Mouse (Mus musculus) ovary, postnatal 36 days (tissue): ENCODE data around the gene Tamm41.

Source experiments
- DNase-seq: peaks from one replicate; pipeline ENCODE4 v3.0.0; 2022; ENCODE audit warnings: low spot score, mixed read lengths

Tamm41 gene

GRCm38 (mm10) chr6:114974331-114974730 is 63.3 kb downstream of the Tamm41 start:
- DNase-seq, result no peak

- no peak for DNase-seq
Observed at GRCm38 (mm10) chr6:114972988-114973387, 64.7 kb downstream of the Tamm41 start.

GRCm38 (mm10) chr6:114970895-114971294 is 66.8 kb downstream of the Tamm41 start:
- DNase-seq, result no peak

GRCm38 (mm10) chr6:114970386-114970785 is 67.3 kb downstream of the Tamm41 start:
- DNase-seq, result no peak

DNA sequence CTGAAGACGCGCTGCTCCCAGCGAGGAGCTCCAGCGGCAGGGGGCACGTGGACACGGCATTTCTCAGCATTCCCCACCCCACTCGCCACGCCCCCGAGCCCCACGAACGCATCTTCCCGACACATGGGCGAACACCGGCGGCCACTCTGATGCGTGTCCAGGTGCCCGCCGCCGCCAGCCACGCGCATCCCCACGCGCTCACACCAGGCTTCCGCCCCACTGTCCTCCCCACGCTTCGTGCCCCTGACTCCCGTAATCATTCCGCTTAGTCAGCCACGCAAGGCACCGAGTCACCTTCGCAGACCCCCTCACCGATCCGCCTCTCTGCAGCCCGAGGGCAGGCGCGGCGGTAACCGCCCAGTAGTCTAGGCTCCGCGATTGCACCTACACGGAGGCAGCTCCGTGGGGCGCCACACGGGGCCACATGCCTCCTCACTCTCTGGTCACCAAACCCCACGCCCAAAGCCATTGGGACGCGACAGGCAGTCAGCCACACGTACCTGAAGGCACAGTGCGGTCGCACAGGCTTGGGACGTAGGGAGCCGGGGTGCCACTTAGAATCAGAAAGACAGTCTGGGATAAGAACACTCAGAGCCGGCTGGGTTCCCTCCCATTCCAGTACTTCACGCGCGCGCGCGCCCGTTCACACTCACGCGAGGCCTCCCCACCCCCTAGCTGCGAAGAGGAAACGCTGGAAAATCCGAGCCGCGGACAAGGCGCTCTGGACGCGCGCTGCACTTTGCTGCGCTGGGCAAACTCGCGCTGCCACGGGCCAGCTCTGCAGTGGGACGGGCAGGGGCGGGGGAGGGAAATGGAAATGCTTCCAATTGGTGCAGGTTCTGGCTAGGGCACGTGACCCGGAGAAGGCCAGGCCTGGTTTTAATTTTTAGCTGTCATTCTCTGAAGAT is 68.2 kb downstream of the Tamm41 start, which contains the start of gene Vgll4:
Vgll4 (minus strand) TSS at position 782 of the 908 bp plus-strand sequence.
- peak; percentile 62 for DNase-seq

DNA sequence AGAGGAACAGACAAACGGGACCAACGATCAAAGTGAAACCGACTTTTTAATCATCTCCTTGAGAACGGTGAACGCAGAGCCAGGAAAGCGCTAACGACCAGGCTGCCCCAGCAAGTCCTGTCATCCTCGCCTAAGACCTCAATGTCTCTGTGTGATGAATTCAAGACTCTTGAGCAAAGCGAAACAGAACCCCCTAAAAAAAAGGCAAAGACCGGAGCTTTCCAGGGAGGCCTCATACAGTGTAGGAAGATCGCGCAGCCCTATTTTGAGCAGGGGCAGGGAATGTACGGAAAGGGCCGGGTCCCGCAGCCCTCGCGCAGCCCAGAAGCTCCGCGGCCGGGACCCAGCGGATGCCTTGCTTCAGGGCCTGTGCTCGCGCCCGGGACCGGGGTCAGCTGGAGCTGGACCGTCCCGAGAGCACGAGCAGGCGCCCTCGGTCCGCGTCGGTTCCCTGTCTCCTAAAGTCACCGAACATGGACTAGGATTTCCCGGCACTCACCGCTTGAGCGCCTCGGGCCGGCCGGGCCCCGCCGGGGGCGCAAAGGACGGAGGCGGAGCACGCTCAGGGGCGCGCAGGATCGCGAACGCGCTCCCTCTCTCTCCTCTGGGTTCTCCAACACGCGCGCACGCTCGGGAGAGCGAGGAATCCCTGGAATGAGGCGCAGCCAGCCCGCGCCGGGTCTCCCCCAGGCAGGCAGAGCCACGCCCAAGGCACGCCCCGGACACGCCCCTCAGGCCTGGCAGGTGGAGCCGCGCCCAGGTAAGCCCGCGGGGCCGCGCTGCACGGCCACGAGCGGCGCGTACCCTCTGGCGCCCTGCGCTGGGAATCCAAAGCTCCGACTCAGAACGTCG is 69.1 kb downstream of the Tamm41 start:
- DNase-seq, result peak; percentile 82

DNA sequence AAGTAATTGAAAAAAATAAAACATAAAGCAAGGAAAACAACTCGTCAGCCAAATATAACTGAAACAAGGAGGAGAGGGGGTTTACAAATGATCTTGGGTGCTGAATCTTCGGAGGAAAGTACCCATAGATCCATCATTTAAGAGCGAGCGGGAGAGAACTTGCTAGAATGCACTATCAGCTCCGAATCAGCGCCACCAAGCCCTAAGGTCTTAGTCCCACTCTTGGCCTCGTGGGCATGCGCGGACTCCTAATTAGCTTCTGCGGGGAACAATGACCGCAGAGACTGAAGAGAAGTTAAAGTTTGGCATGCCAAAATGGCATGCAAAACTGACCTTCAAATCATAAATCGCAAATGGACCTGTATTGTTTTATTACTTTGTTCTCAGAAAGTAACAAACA is 70.1 kb downstream of the Tamm41 start:
- no peak for DNase-seq

DNA sequence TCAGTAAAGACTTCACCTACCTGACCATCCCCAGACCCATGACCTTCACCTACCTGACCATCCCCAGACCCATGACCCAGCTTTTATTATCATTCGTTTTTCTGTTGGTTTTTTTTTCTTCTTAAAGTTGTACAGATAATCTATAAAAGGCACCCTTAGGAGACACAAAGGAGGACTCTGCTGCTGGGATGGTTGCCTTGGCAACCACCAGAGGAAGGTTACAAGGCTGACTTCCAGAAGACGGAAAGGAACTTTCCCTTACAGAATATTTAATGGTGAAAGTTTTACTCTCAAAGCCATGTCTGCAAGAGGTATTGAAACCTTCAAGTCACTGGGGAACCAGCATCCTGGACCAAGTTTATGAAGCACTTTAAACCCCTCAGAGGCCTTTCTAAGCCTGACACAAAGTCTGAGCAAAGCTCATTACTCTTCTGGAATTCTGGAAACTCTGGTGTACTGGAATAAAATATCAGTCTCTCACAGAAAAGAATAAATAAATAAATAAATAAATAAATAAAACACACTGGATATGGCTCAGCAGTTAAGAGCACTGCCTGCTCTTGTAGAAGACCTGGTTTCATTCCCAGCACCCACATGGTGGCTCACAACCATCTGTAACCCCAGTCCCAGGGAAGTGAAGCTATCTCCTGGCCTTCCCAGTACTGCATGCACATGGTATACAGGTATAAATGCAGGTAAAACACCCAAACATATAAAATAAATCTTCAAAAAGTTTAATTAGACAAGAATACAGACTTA is 71.1 kb downstream of the Tamm41 start:
- DNase-seq, result no peak

DNA sequence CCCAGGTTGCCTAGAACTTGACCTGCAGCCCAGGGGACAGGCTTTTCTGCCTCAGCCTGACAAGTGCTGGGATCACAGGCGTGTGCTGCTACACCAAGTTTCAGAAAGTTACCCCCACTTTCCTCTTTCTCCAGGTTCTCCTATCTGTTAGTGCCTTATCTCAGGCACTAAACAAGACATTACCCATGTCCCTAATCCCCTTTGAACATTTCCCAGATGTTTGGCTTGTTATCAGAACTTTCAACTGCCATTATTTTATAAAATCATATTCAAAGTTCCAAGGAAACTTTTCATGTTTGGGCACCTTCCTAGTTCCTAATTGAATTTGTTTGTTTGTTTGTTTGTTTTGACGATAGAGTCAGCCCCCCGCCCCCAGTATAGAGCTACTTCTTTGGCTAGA is 71.9 kb downstream of the Tamm41 start:
- no peak for DNase-seq

DNA sequence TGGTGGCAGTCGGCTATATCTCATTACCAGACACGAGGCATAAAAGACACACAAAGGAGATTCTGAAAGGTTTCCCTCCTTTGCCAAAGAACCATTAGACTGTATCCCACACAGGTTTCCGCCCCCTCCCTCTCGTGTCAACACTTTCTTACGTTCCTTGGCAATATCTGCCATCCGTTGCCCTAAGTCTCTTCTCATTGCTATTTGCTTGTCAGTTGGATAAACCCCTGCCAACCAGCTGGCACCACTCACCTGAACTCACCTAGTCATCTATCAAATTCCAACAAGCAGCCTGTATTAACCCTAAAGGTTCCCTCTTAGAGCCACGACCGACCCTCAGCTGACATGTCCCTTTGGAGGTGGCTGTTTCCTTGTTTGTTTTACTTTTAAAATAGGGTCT is 72.3 kb downstream of the Tamm41 start:
- no peak for DNase-seq

- no peak for DNase-seq
Observed at GRCm38 (mm10) chr6:114964235-114964634, 73.4 kb downstream of the Tamm41 start.

- DNase-seq, result no peak
Observed at GRCm38 (mm10) chr6:114963636-114964035, 74.0 kb downstream of the Tamm41 start.

DNA sequence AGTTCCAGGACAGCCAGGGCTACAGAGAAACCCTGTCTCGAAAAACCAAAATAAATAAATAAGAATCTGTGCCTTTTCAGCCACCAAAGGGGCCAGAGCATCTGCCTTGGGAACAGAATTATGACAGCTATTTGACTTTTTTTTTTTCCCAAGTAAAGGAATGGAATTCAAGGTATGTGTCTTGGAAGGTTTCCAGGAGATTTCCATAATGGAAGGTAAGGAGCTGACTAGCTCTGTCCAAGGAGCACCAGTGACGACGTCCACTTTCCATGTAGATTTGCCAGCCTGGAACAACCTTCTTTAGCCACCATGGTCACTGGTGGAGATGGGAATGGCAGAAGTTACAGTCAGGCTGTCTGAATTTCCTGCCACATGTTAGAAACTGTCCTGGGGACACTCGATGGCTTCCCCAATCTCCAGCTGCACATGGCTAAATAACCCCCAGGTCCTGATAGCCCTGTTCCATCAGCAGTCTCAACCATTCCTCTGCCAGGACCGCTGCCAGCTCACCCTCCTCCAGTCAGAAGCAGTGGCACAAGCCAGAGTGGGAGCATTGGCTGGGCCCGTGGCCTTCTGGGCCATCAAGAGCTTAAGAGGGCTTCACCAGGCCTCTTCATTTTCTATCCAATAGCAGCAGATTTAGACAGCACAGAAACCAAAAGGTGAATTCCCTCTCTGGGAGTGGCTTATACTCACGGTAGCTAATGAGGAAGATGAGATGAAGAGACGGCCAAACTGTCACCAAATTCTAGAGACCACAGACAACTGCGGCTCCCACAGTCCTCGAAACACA is 76.2 kb downstream of the Tamm41 start:
- DNase-seq, result no peak

GRCm38 (mm10) chr6:114959012-114959398 is 78.7 kb downstream of the Tamm41 start:
- DNase-seq, result no peak

- no peak for DNase-seq
Observed at GRCm38 (mm10) chr6:114958249-114959011, 79.2 kb downstream of the Tamm41 start.

DNA sequence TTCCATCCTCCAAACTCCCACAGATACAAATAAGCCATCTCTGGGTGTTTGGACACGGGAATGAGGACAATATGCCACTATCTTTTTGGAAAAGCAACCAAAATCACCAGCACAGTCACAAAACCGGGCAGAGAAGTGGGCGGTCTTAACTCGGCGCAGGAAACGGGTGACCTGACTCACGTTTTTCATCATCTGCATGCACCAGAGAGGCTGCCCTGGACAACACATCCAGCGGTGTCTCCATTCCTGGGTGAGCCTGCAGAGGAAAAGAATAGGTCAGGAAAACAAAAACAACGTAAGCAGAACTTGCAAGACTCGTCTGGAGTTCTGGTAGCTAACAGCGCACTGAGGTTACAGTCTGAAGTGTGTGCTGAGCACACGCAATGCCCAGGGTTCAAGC is 79.9 kb downstream of the Tamm41 start:
- no peak for DNase-seq

DNA sequence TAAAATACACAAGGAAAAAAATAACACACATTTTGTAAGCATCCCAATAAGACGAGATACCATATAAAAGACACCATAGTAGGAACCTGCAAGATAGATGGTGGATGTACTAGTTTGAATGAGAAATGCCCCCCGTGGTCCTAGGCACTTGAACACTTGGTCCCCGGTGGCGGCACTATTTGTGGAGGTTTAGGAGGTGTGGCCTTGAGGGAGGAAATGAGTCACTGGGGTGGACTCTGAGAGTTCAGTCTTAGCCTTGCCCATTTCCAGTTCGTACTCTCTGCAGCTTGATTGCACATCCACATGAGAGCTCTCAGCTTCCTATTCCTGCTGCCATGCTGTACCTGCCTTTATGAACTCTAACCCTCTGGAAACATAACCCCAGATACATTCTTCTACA is 83.2 kb downstream of the Tamm41 start:
- DNase-seq, result no peak
